Mouse (Mus musculus): ENCODE results near the gene Gm37240. TPM values are rescaled to one million over a fixed set of nuclear protein-coding genes. Genes with fewer than 3 reads are reported as not detected.

Gm37240 gene
- total RNA-seq, 1 experiment from 2014 or later: 10.8 TPM

DNA sequence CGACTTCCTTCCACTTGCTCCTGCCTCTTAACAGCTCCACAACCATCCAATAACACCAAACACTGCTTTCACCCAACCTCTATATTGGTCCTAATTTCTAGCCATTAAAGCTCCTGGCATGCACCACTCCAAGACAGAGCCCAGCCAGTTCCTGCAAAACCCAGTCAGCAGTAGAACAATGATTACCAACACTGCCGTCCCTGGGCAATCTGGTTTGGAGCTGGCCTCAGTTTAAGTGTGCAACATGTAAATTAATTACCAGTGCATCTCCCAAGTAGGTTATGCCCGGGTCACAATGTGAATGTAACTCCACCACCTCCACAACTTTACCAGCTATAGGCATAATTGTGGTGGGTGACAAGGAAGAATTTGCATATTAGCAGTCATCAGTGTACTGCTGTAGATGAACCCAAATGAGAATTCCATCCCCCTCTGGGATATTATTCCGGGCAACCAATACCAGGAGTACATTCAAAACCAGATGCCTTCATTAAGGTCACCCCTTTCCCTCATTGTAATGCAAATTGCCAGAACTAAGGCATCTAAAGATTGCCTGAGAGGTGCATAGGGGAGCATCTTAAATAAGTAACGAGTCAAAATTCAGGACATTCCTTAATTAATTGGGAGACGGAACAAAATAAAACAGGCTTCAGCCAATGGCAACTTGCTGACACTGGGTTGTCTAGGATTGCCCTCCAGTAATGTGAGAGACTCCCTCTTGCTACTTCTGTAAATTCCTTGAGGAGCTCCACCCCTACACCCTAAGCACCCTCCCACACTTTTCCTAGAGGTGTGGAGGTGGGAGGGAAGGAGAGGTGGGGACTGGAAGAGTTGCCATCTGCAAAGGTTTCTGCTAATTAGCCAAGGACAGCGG, 549.2 kb downstream of the Gm37240 start:
- DNase-seq: no peak

DNA sequence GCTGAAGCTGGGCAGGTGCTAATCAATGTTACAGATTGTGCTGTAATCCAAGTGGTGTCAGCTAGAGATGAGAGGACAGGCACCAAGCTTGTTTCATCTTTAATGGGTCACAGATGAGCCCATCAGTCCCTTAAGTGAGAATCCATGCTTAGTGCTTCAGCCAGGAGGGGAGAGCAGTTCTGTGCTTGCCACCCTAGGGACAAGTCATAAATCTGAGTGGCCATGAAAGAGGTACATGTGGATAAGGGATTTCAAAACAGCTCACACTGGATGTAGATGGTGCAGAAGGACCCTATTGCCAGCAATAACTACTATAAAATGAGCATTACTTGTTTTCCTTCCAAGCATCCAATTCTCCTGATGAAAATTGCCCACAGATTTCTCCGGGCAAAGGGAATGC, 551.8 kb downstream of the Gm37240 start:
- DNase-seq: no peak

DNA sequence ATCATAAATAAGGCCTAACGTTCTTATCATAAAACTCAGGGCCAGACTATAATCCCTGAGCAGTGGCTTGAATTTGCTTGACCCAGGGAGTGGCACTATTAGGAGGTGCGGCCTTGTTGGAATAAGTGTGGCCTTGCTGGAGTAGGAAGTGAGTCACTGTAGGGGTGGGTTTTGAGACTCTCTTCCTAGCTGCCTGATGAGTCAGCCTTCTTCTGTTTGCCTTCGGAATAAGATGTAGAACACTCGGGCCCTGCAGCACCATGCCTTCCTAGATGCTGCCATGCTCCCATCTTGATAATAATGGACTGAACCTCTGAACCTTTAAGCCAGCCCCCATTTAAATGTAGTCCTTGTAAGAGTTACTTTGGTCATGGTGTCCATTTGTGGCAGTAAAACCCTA, 555.0 kb downstream of the Gm37240 start:
- DNase-seq: no peak

DNA sequence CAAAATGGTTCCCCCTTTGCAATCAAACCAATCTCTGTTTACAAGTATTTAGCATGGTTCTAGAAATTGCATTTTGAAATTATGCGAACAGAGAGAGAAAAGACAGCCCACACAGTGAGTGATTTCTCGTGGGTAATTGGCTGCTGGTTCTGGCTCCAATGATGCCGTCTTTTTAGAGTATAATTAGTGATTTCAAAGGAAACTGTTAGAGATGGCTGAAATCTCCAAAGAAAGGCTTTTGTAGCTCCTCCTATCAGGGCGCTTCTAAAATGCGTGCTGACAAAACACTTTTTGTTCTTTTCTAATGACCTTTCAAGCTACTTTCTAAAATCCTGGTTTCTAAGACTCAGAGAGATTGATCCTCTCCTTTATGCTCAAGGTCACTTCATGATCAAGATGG, 569.1 kb downstream of the Gm37240 start:
- no peak for DNase-seq

DNA sequence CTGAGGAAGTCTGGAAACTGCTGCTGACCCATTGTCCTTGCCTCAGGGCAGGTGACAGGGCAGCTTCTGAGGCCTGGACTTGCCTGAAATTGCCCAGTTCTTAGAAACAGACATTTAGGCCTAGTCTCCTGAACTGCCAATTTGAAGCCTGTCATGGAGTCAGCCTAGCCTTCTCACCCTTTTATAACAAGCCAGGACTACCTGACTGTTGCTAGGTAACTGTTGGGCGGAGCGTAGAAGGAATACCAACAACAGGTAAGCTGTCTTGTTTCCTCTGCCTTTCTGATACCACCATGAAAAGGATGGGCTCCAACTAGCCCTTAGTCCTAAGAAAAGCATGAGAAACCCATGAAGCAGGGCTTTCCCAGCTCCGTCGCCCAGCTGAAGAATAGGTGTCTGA, 570.0 kb downstream of the Gm37240 start:
- DNase-seq: no peak

DNA sequence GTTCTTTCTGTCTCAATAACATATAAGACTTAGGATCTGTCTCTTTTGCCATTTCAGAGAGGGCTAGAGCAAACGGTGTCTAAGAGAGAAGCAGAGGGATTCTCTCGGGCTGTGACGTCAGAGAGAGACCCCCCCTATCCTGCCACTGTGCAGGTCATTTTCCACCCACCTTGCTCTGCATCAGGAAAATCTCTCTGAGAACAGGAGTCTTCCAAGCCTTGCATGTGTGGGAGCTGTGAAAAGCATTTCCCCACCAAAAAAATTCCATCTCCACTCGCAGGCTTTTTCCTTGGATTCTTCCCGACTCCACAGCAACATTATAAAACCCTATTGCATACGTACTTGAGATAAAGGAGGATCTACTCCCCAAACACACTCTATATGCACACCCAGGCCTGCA, 572.4 kb downstream of the Gm37240 start:
- DNase-seq: no peak

DNA sequence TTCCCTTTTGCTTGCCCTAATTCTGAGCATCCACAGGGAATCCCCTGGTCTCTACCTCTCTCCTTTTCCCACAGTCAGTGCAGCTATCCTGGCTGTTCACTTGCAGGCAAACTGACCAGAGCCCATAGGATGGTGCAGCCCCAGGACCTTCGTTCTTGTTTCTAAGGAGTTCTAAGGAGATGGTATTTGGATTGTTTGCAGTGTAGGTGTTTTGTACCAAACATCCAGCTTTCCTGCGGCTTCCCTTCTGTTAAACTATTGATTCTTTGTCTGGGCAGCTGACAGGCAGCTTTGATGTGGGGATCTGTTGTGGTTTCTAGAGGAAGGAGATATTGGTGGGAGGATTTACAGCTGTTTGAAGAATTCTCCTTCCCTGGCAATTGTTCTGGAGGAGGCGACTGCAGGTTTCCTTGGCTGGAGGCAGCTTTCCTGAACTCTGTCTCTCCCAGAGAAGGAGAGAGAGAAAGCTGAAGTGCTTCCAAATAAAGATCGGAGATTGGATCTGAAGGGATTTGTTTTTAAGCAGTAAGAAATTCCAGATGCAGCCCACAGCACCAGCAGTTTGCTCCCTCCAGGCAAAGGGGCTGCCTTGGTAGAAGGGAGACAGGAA, 573.6 kb downstream of the Gm37240 start:
- DNase-seq: no peak

DNA sequence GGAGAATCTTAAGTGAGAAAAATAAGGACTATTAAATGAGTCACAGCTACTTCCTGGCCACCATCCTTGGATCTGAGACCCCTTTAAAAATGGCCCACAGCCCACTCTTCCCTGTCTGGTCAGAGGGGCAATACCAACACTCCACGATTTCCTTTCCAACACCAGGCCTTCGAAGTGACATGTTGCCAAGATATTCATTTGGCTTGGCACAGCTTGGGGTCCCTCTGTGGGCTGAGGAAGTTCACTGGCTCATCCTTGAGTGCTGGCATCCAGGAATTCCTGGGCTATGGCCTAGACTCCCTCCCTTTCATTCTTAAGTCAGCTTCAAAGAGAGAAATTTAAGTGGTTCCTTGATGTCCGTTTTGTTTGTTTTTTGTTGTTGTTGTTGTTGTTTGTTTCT, 576.1 kb downstream of the Gm37240 start:
- no peak for DNase-seq

DNA sequence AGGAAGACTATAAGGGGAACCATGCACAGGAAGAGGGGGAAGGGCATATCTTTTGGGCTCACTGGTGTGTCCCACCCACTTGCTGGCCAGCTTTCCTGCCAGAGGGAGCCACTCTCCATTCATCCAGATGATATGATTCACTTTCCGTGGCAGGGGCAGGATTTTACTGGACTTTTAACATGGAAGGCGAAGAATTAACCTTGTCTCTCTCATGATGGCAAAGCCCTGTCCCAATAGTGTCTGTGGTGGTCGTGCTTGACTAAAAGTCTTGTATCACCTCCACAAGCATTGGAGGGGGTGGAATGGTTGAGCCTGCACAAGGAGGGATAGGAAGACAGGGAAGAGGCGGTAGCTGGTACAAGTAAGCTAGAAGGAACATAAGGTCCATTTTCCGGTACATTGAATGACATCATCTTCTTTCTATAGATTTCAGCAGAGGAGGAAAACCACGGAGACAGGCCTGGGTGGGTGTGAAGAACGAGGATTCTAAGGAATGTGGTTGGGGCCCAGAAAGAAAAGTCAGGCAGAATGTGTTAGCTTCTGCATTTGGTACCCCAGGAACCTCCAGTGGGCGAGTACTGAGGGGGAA, 576.8 kb downstream of the Gm37240 start:
- DNase-seq: no peak

DNA sequence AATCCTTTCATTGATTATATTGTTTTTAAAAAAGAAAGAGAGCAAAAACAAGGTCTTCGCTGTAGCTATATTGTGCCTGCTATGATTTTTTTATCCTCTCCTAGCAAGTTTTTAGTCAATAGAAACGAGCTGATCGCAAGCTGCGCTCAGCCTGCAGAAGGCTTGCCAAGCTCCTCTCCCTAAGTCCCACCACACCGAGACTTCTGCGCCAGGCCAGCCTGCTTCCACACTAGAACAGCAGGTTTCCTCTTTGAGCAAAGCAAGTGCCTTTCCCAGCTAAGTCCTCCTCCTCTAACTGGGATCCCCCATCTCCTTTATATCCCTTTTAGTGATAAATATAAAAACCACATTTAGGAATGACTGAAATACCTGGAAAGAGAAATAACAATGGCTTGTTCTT, 578.1 kb downstream of the Gm37240 start:
- no peak for DNase-seq

DNA sequence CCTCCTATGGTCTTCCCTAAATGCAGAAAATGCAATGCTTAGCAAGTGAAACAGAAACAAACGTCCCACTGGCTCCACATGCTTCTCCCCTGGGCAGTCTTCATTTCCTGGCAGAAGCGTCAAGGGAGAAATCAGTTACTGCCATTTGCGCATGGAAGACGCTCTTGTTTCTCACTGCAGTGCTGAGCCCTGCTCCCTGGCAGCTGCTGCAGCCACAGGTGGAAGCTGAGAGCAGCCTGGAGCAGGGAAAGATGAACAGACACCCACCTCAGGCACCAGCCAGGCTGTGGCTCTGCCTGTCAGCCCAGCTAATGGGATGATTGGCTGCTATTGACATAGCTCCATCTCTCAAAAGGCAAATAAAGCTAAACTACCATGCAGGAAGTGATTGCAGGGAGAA, 578.6 kb downstream of the Gm37240 start:
- DNase-seq: no peak

DNA sequence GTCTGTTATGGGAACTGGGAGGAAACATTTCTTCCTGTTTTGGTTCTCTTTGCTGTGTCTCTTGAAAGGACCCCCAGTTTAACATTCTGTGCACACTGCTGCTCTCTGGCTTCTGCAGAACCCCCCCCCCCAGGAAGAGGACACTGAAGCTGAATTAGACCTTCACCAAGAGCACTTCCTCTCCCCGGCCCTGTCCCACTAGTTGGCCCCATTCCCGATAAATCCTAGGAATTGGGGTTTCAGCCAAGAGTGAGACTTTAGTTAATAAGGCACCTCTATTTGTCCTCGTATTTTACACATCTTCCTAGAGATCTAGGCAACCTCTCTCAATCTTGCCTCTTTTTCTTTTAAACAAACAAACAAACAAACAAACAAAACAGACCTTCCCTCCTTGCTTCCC, 585.5 kb downstream of the Gm37240 start:
- no peak for DNase-seq

DNA sequence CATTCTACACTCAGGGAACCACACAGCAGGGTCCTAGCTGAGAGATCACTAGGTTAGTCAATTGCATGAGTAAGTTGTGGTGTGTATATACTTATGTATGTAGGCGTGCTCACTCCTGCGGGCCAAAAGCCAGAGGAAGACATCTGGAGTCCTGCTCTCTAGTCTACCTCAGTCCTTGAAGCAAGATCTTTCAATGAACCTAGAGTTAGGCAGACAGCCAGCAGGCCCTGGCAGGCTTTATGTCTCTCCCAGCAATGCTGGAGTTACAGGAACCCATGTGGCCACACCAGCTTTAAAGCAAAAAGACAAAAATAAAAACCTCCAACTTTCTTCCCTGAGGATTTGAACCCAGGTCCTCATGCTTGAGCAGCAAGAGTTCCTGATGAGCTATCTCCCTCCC, 586.0 kb downstream of the Gm37240 start:
- DNase-seq: no peak

DNA sequence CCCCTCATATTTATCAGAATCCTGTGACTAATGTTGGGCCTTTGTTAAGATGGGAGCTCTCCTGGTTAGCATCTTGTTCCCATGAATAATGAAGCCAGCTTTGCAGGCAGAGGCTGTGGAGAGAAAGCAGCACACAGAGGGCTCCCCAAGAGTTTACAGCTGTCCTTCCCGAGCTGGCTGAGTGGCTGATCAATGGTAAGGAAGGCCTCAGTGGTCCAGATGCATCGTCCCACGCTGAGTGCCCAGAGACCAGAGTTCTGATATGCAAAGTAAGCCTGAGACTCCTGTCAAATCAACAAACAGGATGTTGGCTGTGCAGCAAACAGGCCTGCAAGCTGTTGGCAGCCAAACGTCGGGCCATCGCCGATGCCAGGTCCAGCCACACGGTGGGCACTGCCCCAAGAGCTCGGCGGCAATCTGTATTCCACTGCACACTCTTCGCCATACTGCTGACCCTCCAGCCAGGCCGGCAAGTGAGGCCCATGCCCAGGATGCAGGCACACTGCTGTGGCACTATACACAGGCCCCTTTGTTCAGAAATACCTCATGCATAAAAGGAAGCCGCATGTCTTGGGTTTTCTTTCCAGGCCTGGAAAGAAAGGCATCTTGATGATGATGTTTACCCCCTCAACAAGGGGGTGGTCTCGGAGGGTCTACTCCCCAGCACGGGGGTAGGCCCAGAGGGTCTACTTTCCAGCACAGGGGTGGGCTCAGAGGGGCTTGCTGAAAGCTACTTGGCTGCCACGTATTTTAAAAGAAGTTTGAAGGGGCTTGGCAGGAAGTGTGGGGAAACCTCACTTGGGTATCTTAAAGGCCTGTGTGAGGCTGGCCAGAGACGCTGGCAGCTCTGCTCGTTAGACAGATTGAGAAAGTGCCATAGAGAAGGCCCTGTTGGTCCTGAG, 587.4 kb downstream of the Gm37240 start:
- peak; percentile 10 for DNase-seq

DNA sequence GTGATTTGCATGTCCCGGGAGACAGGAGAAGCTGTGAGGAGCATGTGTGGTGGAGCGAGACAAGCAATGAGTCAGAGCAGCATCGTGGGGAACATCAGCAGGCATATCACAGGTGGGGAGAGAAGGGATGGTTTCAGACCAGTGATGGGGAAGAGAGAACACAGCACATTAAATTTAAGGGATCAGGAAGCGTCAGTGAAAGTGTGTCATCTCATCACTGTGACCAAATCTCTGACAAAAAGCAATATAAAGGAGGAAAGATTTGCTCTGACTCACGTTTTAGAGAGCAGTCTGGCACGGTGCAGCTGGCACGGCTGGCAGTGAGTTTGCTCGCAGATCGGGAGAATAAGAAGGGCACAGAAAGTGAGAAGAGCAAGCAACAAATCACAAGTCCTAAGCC, 592.1 kb downstream of the Gm37240 start:
- no peak for DNase-seq

DNA sequence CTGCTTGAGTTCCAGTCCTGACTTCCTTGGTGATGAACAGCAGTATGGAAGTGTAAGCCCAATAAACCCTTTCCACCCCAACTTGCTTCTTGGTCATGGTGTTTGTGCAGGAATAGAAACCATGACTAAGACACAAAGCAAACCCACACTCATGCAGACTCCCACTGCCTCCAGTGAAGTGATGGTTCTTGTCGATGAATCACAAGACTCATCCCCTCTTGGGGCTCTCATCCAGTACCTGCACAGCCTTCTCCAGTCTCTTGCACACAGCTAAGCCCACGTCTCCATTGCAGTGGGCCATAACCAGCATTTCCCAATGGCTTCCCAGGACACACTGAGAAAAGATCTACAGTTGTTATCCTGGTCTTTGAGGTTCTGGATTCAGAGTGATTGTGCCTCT, 599.7 kb downstream of the Gm37240 start:
- DNase-seq: no peak

DNA sequence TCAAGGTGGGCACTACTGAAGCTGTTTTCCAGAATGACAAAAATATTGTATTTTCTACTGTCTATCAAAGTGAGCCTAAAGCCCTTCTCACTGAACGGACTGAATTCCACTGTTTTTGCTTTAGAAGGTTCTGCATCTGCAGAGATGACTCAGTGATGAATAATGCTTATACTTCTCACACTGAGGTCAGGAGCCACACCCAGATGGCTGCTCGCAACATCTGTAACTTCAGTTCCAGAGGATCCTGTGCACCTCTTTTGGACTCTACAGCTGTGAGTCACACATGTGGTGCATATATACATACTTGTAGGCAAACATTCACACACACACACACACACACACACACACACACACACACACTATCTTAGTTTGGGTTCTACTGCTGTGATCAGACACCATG, 602.8 kb downstream of the Gm37240 start:
- no peak for DNase-seq

DNA sequence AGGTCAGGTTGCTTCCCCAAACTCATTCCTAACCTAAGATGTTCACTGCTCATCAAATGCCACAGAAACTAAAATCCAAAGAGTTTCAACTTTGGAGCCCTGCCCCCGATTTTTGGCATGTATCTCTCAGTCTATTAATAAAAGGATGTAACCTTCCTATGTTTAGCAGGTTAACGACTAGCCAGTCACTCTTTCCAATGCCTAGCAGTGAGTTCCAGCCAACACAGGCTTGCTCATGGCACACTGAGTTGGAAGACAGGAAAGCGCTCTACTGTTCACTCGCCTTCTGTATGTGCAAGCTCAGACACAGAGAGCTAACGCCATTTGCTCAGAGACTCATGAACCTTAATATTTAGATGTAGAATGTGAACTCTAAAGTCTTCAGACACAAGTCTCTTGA, 604.5 kb downstream of the Gm37240 start:
- no peak for DNase-seq

DNA sequence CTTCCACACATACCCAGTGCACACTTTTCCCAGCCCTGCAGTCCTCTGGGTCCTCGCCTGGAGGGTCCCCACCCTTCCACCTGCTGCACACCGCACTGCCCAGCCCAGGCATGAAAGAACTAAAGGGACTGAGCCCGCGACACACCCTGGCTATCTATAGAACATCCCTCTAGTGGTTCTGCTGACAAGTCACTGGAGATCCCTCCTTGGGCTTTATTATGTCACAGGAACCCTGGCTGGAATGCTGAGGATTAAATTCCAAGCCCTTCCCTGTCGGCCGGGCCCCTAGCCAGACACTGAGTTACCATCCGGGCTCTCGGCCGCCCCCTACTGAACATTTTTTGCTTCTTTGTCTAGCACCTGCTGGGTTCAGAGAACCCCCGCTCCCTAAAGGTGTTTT, 612.2 kb downstream of the Gm37240 start:
- DNase-seq: peak; percentile 37

DNA sequence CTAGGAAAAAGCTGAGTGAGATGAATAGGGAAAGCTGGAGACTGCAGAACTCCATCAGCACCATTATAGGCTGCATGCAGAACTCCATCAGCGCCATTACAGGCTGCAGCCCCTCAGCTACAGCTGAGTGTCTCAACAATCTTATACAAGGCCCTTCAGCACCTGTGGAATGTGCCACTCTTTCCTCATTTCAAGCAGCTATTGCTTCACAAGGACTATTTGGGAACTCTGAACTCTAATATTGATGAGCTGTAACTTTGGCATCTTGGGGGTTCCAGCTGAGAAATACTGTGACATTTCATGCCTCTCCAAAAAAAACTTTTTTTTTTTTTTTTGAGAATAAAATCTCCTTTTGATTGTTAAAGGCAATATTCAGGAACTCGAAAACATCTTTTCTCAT, 615.8 kb downstream of the Gm37240 start:
- no peak for DNase-seq

DNA sequence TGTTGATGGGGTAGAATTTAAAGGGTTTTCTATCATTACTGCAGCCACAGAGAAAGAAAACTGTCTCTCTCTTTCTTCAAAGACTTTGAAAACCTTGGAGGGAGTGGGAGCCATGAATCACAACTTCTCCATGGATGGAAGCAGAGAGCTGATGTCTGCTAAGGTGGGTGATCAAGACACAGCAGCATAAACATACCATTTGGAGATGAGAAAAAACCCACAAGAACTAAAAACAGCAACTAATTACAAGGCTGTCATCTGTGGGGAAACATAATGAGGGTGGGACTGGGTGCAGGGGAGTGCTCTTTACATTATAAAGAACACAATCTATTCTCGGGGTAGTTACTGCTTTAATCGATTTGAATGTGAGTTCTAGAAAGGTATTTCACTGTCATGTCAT, 622.4 kb downstream of the Gm37240 start:
- DNase-seq: no peak

DNA sequence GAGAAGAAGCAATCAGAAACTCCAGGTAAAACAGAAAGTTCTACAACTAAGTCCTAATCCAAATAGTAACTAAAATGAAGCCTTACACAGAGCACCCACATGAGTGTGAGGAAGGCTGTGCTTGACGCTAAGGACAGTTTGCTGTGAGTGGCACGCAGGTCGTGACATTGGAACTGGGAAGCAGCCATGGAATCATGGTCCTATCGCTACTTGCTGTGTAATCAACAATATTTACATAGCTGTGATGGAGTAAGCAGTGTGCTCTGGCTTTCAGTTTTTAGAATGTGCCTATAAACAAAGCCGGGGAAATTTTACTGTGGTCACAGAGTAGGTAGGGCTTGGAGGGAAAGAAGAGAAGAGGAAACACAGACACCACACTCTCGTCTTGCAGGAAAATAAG, 622.8 kb downstream of the Gm37240 start:
- no peak for DNase-seq

DNA sequence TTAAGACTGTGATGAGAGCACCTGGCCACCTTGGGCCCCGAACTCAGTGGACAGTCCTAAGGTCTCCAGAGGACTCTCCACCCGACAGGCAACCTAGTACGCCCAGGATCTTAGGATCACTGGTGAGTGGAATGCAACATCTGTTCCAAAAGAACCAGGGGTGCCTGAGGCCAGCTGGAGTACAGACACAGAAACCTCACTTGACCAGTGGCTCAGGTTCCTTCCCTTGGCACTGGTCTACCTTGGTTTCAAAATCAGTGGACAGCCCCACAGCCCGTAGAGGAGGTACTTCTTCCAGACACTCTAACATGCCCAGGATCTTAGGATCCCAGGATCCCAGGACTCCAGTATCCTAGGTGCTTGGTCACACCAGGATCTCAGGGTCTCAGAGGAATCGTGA, 632.8 kb downstream of the Gm37240 start:
- no peak for DNase-seq

Measured in adrenal gland, postnatal 25 days (tissue).